Mouse (Mus musculus) intestine, embryonic 16.5 days (tissue): Measurements from ENCODE around the gene Gm10037. TPM values are rescaled to one million over a fixed set of nuclear protein-coding genes. Genes with fewer than 3 reads are reported as not detected.
"Not testable (repeated sequence)": the region's sequence is repeated elsewhere in the genome, so short reads cannot be mapped to it uniquely, and the experiment has no call there.

Experiments
- ATAC-seq: fragments of 200-750 bp; cut with Nextera tagmentation; 2 replicates; pipeline ENCODE4 v1.8.0; 2017; ENCODE audit warnings: moderate TSS enrichment, moderate library complexity
- H3K27ac ChIP-seq: fragments of 300-500 bp; sonication (generic); 2 replicates; pipeline ENCODE4 v1.5.1; 2014; ENCODE audit warnings: mild to moderate bottlenecking, low read length
- H3K27me3 ChIP-seq: fragments of 300-500 bp; sonication (generic); replicated peaks from 2 replicates; pipeline ENCODE4 v1.6.1; 2014; ENCODE audit warnings: low read length, control low read depth, mixed read lengths; ENCODE audit not compliant: control insufficient read depth, insufficient read depth
- H3K36me3 ChIP-seq: fragments of 300-500 bp; sonication (generic); 2 replicates; pipeline ENCODE4 v1.6.1; 2014; ENCODE audit warnings: low read length, control low read depth; ENCODE audit not compliant: control insufficient read depth, insufficient read depth
- H3K4me1 ChIP-seq: fragments of 300-500 bp; sonication (generic); 2 replicates; pipeline ENCODE4 v1.6.1; 2014; ENCODE audit warnings: low read length, control low read depth, mixed read lengths; ENCODE audit not compliant: control insufficient read depth, insufficient read depth
- H3K4me2 ChIP-seq: fragments of 300-500 bp; sonication (generic); 2 replicates; pipeline ENCODE4 v1.6.1; 2014; ENCODE audit warnings: low read depth, low read length, control low read depth
- H3K4me3 ChIP-seq: fragments of 300-500 bp; sonication (generic); 2 replicates; pipeline ENCODE4 v1.5.1; 2014; ENCODE audit warnings: mild to moderate bottlenecking, low read length
- H3K9ac ChIP-seq: fragments of 300-500 bp; sonication (generic); 2 replicates; pipeline ENCODE4 v1.6.1; 2014; ENCODE audit warnings: low read depth, low read length
- H3K9me3 ChIP-seq: fragments of 300-500 bp; sonication (generic); 2 replicates; pipeline ENCODE4 v1.6.1; 2016; ENCODE audit warnings: low read length, control low read depth; ENCODE audit not compliant: control insufficient read depth
- WGBS: fragments of 180-500 bp; shearing (Covaris S2); extraction: QIAGEN DNeasy Blood & Tissue Kit; methylation state at CpG from one replicate; pipeline ENCODE4 v1.1.7; 2014; 5-methylcytosine and 5-hydroxymethylcytosine counted together
- polyA plus RNA-seq: library from polyadenylated mRNA; unstranded; fragments of >200 nt; fragmentation: Nextera tagmentation; extraction: Ambion mirVana; gene quantifications from 2 replicates; pipeline ENCODE4 v1.2.1, GENCODE M21; 2015

The Gm10037 gene
- polyA plus RNA-seq: 1.5 and 1.7 TPM in 2 replicates

DNA sequence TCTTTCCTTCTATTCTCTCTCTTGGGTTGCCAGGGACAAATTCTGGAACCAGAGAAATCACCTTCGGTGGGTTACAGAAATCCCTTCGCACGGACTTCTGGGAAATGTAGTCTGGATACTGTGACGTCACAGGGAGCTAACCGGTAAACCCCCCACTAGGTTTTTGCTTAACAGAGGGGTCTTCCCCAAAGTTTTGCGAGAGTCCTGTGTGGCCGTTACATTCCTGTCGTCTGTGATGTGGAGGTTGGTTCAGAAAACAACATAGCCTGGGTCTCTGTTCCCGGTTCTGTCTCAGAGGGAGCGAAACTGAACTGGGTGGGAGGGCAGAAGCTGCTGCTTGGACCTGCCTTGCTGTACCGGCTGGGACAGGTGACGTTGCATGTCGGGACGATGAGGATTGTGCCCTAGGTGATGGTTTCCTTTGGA lies at the start of gene Gm10037:
Gene Gm10037 (plus strand): TSS at position 196 of the 426 bp plus-strand sequence.
- peak within 1 kb of the TSS; percentile 63 for H3K4me3 ChIP-seq
- no peaks in the 10 kb centered on the region for H3K27me3 ChIP-seq
- no peaks in the 10 kb centered on the region for H3K9me3 ChIP-seq
- H3K27ac ChIP-seq: no peak within 1 kb of the TSS
- H3K4me2 ChIP-seq: peak within 1 kb of the TSS; percentile 72
- H3K4me1 ChIP-seq: no peaks in the 10 kb centered on the region
- WGBS: 3% methylated on average over 14 of the region's 14 CpGs
- H3K36me3 ChIP-seq: no peaks in the 10 kb centered on the region
- ATAC-seq: peak; percentile 86
- H3K9ac ChIP-seq: peak within 1 kb of the TSS; percentile 76

DNA sequence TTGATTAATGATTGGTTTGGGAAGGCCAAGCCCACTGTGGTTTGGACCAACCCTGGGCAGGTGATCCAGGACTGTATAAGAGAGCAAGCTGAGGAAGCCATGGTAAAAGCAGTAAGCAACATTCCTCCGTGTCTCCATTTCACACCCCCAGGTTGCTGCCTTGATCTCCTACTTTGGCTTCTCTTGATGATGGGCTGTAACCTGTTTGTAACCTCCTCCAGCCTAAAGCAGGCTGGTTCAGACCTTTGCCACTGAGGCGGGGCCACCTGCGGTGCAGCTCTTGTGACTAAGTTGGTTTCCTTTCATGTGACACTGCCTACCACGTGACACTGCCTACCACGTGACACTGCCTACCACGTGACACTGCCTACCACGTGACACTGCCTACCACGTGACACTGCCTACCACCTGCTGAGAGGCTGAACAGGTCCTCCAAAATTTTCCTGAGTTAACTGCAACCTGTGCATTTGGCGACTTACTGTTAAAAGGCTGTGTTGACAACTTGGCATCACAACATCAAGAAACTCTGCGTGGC lies 38.9 kb upstream of the Gm10037 start:
- Histone ChIP-seq H3K36me3 (no peaks in the 10 kb centered on the region), H3K4me3 (no peak overlapping the region), H3K27me3 (no peaks in the 10 kb centered on the region), H3K27ac (no peak overlapping the region), H3K4me2 (no peak overlapping the region), H3K9me3 (no peaks in the 10 kb centered on the region; the same call in 1 of the 2 replicates), H3K4me1 (no peaks in the 10 kb centered on the region), H3K9ac (no peak overlapping the region)
- ATAC-seq: no peak
- WGBS: 92% methylated on average over 10 of the region's 10 CpGs

DNA sequence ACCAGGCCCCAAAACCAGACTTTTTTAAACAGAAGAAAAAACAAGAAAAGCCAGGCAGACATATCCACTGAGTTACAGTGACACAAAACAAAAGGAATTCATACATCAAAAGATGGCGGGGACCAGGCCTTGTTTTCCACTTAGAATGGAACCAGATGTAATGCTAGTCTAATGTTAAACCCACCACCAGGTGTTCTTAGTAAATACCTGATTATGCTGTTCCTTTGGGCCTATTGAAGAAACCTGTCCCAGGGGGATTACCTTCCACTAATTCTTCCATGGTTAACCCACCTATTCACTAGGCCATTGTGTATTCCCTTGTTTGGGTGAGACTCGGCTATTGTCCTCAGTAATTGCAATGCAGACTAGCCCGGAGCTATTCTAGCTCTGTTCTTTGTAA lies 32.3 kb upstream of the Gm10037 start:
- WGBS: 90% methylated on average over 3 of the region's 3 CpGs
- no peak overlapping the region for H3K4me2 ChIP-seq
- no peaks in the 10 kb centered on the region for H3K4me1 ChIP-seq
- H3K9ac ChIP-seq: no peak overlapping the region
- H3K27ac ChIP-seq: no peak overlapping the region
- H3K4me3 ChIP-seq: no peak overlapping the region
- ATAC-seq: no peak
- H3K27me3 ChIP-seq: no peaks in the 10 kb centered on the region
- no peaks in the 10 kb centered on the region for H3K9me3 ChIP-seq
- no peaks in the 10 kb centered on the region for H3K36me3 ChIP-seq

DNA sequence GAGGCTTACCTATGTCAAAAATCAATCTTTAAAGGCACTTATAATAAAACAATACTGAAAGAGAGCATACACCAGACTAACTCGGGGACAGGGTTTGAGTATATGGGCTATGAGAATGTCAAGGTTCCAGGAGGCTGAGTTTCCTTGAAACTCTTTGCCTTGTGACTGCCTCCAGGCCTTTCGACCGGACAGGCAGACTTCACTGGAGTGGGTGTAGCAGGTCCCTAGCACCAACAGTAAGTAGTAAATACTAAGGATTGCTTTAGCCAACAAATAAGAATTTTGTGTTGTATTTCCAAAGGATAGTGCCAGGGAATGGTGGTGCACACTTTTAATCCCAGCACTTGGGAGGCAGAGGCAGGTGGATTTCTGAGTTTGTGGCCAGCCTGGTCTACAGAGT lies 31.8 kb upstream of the Gm10037 start:
- not testable (repeated sequence) for H3K27me3 ChIP-seq, H3K4me2 ChIP-seq, H3K9me3 ChIP-seq, ATAC-seq, H3K9ac ChIP-seq, H3K4me3 ChIP-seq, H3K4me1 ChIP-seq, H3K36me3 ChIP-seq, H3K27ac ChIP-seq
- WGBS: 84% methylated on average over 3 of the region's 3 CpGs

DNA sequence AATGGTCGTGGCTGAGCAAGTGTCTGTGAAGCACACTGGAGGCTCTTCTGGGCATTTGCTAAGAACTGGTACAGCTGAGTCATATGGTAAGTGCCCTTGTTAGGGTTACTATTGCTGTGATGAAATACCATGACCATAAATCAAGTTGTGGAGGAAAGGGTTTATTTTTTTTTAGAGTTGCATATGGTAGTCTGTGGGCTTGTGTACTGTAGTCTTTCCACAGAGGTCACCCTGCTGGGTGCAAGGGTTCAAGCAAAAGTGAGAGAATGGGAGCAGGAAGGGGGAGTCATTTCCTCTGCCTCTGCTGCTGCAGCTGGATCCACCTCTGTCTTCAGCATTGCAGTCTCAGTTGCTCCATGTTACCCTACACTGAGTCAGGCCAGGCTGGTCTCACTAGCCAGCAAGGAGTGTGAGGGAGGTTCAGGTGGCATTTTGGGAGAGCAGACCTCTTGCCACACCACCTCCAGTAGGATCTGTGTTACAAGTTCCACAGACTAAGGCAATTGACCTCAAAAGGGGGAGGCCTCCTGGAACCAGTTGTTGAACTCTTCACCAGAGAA lies 19.2 kb upstream of the Gm10037 start:
- H3K4me3 ChIP-seq: no peak overlapping the region

DNA sequence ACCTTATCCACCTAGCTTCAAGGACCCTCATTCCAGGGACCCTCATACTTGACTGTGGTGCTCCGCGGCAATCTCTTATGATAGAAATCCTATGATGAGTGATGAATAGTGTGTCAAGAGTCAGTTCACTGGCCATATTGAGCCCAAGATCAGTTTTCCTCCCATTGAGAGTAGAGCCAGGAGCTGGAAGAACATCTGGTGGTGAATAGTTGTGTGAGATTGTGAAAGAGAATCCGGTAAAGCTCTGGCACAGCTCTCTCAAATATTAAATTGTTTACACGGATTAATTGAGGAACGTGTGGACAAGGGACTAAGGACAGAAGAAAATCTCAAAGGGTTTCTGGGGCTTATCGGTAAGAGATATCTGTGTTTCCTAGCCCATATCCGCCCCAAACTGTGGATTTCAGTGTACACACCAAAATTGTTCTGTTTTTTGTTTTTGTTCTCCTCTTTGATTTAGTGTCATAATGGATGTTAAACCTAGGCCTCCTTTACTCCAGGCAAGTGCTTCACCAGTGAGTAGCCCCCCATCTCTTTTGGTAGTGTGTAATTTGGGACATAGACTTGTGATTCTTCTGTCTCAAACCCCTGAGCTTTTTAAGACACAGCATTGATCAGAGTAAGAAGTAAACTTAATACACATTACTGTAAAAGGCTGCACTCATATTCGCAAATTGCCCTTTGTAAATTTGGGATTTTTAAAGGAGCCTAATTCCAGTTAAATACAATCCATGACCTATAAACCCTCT lies 17.8 kb upstream of the Gm10037 start:
- Histone ChIP-seq H3K4me1 (no peaks in the 10 kb centered on the region), H3K27ac (no peak overlapping the region), H3K36me3 (no peaks in the 10 kb centered on the region), H3K4me2 (0 out of 2 replicates have a peak overlapping the region, but pooled peaks have one; percentile 89), H3K9me3 (no peaks in the 10 kb centered on the region), H3K27me3 (no peaks in the 10 kb centered on the region), H3K4me3 (peak overlapping the region; percentile 64), H3K9ac (no peak overlapping the region; the same call in 1 of the 2 replicates)
- no peak; the same call in 1 of the 2 replicates for ATAC-seq
- WGBS: 82% methylated on average over 8 of the region's 8 CpGs

More for the DNA sequence above, 19.2 kb upstream of the Gm10037 start:
- H3K4me1 ChIP-seq: no peaks in the 10 kb centered on the region
- 51% methylated on average over 1 of the region's 1 CpGs for WGBS
- no peak overlapping the region for H3K9ac ChIP-seq
- H3K9me3 ChIP-seq: no peaks in the 10 kb centered on the region
- H3K27ac ChIP-seq: no peak overlapping the region
- no peaks in the 10 kb centered on the region for H3K36me3 ChIP-seq
- ATAC-seq: no peak
- no peaks in the 10 kb centered on the region for H3K27me3 ChIP-seq
- H3K4me2 ChIP-seq: no peak overlapping the region

DNA sequence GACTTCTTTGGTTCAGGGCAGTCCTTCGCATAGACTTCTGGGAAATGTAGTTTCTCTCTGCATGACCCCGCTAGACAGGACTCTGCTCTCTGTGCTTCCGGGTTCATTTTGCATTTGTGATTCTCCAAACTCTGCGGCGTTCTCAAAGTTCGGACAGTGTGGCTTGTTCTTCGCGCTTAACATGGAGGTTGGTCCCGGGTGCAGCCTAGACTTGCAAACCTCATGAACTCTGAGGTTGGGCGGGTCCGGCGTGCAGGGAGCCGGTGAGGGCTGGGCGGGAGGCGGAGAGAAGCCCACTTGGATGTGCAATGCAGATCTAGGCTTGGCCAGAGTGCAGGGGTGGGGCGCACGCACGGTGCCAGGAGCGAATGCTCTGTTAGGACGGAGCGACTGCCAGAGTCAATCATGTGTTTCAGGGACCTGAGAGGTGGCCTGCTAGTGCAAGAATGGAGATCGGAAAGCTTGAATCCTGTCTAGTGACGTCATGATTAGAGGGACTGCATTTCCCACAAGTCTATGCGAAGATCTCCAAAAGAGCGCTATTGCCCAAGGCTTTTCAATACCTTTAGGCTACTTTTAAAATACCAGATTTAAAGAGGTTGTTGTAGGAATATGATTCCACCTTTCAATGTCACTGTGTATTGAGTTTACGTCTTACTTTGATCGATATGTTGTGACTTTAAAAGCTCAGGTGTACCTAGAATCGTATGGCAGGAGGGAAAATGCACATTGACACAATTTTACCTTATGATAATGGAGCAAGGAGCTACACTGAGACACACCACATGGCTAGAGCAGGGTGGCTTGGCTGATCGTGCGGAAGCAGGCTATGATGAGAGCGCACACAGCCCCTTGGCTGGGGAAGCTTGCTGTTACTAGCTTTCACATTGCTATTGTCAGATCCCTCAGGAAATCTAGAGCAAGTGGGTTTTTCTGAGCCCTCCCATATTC lies 16.9 kb upstream of the Gm10037 start, which contains the start of gene Zfp273:
Gene Zfp273 (plus strand): TSS at position 31 of the 951 bp plus-strand sequence.
- WGBS: 3% methylated on average over 31 of the region's 31 CpGs

DNA sequence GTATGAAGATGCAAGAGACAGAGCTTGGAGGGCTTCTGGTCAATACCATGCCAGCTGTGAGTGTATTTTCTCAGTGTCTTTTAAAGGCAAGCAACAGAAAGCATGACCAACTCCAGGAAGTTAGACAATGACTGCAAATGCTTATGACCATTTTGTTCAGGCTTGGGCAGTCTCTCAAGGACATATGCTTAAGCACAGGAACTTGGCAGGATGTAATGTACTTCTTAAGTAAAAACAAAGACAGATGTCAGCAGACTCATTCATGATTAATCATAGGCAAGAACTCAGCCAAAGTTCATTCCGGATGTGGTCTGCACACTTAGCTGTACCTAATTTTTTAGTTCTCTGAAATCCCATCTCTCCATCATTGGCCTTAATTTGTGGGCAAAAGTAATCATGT lies 12.3 kb upstream of the Gm10037 start:
- Histone ChIP-seq H3K27ac (no peak overlapping the region), H3K36me3 (no peaks in the 10 kb centered on the region; the same call in 1 of the 2 replicates), H3K27me3 (no peaks in the 10 kb centered on the region), H3K4me2 (no peak overlapping the region), H3K9ac (no peak overlapping the region), H3K4me1 (no peaks in the 10 kb centered on the region), H3K9me3 (no peaks in the 10 kb centered on the region), H3K4me3 (no peak overlapping the region)
- 80% methylated on average over 1 of the region's 1 CpGs for WGBS
- ATAC-seq: no peak

More for the DNA sequence above, 16.9 kb upstream of the Gm10037 start, which contains the start of gene Zfp273:
- H3K4me3 ChIP-seq: peak within 1 kb of the TSS; percentile 64
- no peaks in the 10 kb centered on the region for H3K27me3 ChIP-seq
- no peaks in the 10 kb centered on the region for H3K4me1 ChIP-seq
- peak within 1 kb of the TSS; percentile 82 for H3K27ac ChIP-seq
- no peaks in the 10 kb centered on the region for H3K9me3 ChIP-seq
- H3K9ac ChIP-seq: peak within 1 kb of the TSS; percentile 71
- ATAC-seq: peak; percentile 99
- H3K4me2 ChIP-seq: peak within 1 kb of the TSS; percentile 89
- H3K36me3 ChIP-seq: no peaks in the 10 kb centered on the region

DNA sequence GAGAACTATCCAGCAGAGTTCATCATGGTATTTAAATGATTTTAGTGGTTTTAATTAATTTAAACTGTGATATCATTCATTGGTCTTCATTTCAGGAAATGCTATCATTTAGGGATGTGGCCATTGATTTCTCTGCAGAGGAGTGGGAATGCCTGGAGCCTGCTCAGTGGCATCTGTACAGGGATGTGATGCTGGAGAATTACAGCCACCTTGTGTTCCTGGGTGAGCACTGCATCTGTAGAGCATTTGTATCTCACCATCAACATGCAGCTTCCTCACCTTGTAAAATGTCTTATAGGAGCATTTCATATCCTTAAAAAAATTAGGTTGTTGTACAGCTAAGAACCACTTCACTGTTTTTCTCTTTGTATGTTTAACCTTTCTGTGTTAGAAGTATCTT lies 2.2 kb downstream of the Gm10037 start:
- not testable (repeated sequence) for H3K9me3 ChIP-seq, H3K4me2 ChIP-seq, H3K27ac ChIP-seq, H3K4me1 ChIP-seq, H3K9ac ChIP-seq, H3K4me3 ChIP-seq, ATAC-seq, H3K36me3 ChIP-seq, H3K27me3 ChIP-seq
